Mouse (Mus musculus): ENCODE data around the gene Fbl.
A peak's percentile ranks its signal among the peaks of the same experiment; 100 is the strongest.
"Not testable (repeated sequence)": the region's sequence is repeated elsewhere in the genome, so short reads cannot be mapped to it uniquely, and the experiment has no call there.

Fbl gene

DNA sequence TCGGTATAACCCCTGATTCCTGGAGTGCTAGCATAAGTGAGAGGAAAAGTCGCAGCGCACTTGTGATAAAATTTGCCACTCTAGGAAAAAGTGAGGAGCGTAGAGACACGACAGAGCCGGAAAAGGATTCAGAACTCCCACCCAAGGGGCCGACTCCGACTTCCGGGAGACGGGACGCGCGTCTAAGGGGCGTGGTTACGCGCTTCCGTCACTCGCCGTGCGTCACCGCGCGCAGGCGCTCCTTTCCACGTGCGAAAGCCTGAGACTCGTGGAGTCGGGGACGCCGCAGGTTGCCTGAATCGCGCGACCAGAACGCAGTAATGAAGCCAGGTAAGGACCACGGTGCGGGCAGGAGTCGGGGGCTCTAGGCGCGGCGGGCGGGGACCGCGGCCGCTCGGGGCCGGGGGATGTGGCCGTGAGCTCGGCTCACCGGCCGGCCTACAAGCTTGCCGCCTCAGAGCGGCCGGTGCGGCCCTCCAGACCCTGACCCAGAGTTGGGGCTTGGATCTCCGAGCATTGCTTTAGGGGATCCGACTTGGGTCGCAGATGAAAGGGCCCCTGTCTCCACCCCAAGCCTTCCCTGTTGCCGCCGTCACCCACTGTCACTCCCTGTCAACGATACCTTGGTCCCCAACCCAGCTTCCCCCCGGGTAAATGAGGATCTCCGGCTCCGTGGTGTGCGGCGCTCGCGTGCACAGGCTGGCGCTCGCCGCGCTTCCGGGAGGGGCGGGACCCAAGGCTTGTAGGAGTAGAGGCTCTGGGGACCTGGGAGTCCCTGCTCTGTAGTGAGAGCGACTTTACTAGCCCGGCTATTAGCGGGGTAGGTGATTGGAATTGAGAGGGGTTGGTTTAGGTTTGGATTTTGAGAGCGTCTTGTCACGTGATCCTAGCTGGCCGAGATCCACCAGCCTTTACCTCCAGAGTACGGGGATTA lies at the start of gene Fbl:
Gene Fbl, plus strand, starts transcription at position 222 of the 934 bp plus-strand sequence.
- DNase-seq, result peak; percentile 95

DNA sequence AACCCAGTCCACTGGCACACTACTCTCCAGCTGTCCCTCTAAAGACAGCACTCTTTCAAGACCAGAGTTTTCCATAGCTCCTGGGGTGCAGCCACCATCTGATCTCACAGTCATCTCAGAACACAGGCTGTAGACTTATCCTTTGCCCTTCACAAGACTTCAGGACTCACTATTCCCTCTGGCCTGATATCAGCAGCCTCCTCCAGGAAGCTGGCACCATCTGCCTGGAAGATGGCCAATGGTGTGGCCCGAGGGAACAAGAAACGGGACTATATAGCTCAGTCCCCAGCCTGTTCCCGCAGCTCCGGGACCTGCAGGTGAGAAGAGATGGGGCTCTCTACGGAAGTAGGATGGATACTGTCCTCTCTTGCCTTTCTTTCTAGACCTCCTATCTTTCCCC lies 40.3 kb upstream of the Fbl start, which contains the start of gene 9530053A07Rik:
Gene 9530053A07Rik, plus strand, starts transcription at position 301 of the 400 bp plus-strand sequence.
- no peak for DNase-seq

DNA sequence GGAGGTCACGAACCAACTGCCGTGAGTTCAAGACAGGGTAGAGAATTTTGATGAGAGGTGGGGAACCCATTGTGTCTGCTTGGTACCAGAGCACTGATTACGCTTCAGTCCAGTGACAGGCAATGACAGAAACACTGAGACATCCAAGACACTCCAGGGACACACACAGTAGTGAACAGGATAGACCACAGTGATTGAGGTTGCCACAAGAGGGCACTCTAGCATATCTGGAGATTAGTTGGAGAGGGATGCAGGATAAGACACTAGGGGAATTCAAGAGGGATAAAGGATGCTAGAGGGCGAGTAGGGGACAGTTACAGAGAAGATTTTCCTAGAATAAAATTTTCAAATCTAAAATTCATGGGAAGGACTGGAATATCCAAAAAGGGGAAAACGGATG lies 31.9 kb upstream of the Fbl start:
- peak; percentile 54 for DNase-seq

DNA sequence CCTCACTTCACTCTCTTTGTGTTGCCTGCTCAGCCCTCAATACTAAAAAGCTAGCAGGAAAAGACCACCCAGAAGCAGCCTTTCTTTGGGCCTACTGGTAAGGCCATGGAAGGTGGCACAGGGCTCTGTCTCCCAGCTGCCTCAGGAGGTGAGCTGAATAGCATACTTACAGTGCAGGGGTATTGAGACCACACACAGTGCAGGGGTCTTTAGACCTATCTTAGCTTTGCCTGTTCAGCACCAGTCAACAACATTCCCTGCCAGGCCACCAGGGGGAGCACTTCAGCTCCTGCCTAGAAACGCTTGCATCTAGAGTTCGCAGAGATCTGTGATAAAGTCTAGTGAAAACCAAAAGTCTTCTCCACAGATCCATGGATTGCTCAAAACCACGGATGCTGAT lies 21.2 kb upstream of the Fbl start:
- DNase-seq, result peak; percentile 81

DNA sequence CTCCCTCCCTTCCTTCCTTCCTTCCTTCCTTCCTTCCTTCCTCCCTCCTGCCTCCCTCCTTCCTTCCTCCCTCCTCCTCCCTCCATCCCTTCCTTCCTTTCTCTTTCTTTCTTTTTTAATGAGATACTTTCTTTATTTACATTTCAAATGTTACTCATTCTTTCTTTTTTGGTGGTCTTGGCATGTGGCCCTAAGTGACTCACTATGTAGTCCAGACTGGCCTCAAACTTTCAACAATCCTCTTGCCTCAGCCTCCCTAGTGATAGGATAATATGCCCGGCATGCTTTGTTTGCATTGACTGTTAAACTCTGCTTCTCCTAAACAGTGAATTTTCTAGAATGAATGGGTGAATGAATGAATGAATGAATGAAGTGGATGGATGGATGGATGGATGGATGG lies 19.7 kb upstream of the Fbl start:
- DNase-seq, result no peak

DNA sequence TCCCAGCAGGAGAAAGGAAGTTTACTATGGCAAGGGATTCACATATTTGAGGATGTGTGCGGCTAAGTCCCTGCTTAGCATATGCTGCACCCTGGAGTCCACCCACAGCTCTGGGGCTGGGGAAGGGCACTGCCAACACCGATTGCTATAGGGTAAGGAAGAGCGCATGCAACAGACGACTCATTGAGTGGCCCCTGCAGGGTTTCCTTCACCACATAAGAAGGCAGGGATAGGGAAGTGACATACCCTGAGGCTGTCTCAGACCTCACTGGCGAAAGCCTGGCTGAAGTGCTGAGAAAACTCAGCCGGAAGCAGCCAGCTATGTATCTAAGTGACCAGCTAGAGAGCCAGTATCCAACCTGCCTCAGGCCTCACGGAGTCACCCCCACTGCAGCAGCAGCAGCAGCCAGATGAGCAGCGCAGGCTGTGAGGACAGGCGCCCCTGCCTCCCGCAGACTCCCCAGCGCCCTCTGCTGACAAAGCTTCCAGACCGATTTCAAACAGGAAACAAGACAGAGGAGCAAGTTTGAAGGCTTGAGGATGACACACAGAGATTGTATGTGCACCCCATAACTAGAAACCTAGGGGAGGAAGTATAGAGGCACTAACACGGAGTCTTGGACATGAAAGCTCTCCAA lies 17.8 kb upstream of the Fbl start:
- peak; percentile 74 for DNase-seq

DNA sequence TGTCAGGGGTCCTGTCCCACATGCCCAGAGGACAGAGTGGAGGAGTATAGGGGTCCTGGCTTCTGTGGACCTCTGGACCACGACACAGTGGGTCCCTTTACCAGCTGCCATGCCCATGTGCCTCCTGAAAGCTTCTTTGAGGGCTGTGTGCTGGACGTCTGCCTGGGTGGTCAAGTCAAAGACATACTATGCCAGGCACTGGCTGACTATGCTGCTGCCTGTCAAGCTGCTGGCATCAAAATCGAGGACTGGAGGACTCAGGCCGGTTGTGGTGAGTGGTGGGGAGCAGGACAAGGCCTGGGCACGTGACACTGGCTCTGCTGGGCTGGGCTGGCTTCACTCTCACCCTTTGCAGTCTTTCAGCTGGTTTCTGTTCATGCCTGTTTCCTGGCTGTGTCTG lies 15.9 kb upstream of the Fbl start:
- DNase-seq, result not testable (repeated sequence)

DNA sequence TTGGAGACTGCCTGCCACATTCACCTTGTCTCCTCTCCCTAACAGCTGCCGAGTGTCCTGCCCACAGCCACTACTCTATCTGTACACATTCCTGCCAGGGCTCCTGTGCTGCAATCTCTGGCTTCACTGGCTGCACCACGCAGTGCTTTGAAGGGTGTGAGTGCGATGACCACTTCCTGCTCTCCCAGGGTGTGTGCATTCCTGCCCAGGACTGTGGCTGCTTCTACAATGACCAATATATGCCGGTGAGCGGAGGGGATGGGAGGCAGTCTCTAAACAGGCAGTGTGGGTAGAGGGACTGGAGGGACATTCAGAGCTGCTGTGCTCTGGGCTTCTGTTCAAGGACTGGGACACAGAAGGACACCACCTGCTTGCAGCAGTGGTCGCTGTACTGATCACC lies 10.2 kb upstream of the Fbl start:
- no peak for DNase-seq

DNA sequence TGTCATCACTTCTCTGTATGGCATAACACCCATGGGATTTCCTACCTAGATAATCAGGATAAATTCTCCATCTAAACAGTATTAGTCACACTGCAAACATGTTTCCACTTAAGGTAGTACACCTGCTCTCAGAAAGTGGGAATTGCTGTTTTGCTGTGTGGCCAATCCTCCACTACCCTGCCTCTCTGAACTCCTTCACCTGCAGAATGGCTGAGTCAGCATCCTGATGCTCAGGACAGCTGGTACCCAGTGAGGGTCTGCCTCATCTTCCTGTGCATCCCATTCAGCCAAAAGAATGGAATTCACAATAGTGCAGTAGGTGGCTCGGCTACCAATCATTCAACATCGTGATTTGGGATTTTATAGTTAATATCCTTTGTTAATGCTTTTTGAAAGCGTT lies 9.6 kb upstream of the Fbl start:
- no peak for DNase-seq

DNA sequence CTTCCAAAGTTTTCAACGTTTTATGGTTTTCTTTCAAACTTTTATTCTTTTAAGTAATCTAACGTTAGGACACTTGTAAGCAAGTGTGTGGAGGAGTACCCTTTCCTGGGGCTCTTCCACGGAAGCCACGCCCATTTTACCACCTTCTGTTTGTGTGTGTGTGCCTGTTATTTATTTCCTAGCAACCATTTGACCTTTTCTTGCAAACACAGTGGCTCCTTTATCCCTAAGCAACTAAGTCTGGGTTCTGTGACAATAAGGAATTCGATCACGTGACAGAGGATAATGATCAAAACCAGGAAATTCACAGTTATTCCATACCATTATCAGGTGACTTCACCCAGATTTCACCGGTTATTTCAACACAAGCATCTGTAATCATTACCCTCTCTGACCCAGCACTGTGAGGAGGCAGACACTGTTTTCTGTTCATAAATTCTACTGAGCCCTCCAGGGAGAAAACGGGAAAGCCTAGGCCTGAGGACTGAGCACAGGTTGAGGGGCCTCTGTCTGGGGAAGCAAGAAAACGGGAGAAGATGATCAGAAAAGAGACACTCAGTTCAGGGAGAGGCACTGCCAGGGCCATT lies 8.3 kb upstream of the Fbl start:
- no peak for DNase-seq

DNA sequence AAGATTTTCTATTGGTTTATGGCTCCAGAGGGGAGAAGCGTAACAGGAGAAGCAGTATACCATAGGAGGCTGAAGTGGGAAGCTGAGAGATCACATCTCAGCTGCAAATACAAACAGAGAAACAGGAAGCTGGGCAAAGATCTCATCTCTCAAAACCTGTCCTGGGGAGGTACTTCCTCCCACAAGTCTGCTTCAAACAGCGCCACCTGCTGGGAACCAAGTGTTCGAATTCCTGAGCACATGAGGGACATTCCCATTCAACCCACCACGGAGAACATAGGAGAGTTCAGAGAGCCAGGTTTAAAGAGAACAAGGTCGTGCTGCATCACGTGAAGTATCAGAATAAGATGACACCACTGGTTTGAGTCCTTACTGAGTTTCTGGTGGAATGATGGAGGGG lies 4.1 kb upstream of the Fbl start:
- DNase-seq, result no peak

DNA sequence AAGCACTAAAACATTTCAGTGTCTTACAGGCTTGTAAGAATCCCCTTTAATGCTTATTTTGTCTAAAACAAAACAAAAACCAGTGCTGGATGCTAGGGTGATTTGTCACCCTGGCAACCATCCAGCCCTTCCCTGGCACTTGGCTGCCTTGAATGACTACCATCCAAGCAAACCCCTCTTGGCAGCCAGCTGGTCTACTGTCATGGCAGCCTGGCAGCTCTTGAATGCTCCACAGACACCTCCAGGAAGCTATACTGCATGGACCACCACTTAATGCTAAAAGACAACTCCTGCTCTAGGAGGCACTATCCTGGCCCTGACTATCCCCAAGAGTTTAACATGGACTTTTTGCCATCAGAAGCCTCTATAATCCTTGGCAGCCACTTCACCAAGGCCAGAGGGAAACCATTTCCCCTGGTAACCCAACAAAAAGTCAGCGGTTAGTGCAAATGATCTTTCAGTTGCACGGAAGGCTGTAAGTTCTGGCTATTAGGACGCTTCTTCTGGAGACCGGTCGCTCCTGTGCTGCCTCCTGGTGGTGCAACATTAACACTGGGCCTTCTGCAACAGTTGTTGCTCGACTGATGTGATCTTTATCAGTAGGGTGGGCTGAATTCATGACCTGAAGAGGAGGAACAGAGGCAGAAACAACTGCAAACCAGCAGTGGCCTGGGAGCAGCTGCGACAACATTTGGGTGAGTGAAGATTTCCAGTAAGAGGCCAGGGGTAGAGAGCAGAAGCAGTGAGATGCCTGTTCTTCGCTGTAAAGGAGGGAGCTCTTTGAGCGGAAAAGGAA lies 992 bp upstream of the Fbl start:
- DNase-seq, result peak; percentile 88

DNA sequence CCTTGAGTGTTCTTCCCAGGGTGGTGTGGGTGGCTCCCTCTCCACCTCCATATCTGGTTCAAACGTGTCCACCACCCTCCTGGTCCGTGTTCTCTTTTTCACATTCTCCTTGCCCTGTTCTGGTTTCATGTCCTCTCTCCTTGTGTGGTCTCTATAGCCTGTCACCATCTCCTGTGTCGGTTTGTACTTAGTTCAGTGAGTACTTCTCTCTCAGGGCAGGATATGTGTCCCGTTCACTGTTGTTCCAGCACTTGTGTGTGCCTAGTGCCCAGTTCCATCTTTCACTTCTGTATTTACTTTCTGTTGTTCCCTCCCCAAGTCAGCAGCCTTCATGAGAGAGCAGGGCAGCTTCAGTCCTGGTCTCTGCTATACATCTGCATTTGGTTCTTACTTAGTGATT lies 5.8 kb downstream of the Fbl start:
- no peak for DNase-seq

DNA sequence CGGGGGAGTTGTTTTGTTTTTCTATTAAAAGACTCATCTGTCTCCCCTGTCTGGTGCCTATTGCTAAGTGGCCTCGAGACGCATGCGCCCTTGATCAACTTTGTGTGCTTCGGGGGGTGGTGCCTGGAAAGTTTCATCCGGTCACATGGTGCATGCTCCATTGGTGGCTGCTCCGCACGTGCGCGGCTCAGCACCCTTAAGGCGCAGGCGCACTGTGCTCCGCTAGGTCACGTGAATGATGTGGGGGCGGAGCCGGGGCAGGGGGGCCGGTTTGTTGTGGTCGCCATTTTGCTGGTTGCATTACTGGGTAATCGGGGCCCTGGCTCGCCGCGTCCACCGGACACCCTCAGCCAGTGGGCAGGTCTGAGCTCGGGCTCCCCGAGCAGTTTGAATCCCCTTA lies 9.7 kb downstream of the Fbl start, which contains the start of gene Dyrk1b:
Gene Dyrk1b, plus strand, starts transcription at position 242 of the 400 bp plus-strand sequence.
- DNase-seq, result peak; percentile 99

DNA sequence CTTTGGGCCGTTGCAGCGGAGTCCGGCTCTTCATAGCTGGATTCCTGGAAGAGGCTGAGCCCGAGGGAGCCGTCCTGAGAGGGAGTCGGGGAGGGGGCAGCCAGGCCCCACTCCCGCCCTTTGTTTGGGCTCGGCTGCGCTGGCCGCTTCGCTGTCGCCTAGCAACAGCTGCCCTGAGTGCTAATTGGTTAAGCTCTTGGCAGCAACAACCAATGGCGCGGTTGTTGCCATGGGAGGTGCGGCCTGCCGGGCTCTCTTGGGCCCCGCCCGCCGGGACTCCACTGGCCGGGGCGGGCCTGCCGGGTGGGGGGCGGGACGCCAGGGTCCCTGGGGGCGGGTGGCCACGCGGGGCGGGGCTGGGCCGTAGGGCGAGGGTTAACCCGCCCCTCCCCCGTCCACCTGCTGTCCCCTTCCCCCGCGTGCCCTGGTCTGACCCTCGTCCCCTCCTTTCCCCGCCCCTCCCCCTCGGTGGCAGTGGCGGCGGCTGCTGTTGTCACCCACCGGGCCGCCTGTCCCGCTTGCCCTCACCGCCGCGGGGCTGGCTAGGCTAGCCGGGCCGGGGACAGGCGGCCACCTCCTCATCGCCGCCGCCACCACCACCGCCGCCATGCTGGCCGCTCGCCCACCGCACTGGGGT lies 10.3 kb downstream of the Fbl start:
- DNase-seq, result peak; percentile 97

DNA sequence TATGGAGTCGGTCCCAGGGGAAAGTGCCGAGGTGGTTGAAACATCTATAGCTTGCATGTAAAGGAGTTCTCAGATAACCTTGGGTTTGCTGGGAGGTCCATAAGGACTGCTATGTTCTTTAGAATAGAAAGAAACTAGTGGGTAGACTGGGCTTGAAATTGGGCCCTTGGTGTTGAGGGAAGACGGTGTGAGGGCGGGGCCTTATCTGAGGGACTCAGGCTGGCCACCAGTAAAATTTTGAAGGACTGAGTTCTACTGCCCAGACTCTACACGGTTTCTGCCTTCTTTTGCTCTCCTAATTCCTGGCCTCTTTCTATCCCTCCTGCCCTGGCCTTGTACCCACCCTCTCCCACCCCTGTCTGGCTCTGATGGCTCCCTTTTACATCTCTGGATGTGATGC lies 11.4 kb downstream of the Fbl start:
- no peak for DNase-seq

DNA sequence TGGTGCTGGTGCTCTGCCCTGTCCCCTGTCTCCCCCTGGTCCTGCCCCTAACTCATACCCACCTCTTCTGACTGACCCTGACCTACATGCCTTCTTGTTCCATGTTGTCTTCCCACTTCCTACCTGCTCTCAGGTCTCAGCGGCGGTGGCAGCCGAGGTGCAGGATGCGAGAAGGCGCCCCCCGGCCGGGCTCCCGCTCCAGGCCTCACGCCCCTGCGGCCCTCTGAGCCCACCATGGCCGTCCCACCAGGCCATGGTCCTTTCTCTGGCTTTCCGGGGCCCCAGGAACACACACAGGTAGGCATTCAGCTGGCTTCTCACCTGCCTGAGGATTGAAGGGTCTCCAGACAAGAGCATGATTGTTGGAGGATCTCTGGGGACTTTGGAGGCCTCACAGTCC lies 11.9 kb downstream of the Fbl start:
- DNase-seq, result peak; percentile 32

DNA sequence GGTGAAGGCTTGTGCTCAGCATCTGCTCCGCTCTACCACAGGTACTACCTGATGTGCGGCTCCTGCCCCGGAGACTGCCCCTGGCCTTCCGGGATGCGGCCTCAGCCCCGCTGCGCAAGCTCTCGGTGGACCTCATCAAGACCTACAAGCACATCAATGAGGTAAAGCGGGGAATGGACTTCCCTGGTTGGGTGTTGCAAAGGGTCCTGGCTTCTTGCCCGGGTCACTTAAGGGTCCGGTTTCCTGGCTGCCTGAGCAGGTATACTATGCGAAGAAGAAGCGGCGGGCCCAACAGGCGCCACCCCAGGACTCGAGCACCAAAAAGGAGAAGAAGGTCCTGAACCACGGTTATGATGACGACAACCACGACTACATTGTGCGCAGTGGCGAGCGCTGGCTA lies 12.8 kb downstream of the Fbl start:
- DNase-seq, result peak; percentile 31

DNA sequence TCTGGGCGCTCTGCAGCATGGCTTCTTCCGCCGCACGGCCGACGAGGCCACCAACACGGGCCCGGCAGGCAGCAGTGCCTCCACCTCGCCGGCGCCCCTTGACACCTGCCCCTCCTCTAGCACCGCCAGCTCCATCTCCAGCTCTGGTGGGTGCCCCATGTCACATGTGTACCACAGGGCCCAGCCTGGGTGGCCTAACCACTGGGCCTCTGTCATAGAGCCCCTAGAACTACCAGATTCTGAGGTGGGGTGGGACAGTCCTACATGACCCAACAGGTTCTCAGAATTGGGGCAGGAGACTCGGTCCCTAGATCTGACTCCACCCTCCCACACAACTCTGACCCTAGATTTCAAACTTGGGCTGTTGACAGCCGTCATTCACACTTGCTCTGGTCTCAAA lies 16.4 kb downstream of the Fbl start:
- DNase-seq, result no peak

DNA sequence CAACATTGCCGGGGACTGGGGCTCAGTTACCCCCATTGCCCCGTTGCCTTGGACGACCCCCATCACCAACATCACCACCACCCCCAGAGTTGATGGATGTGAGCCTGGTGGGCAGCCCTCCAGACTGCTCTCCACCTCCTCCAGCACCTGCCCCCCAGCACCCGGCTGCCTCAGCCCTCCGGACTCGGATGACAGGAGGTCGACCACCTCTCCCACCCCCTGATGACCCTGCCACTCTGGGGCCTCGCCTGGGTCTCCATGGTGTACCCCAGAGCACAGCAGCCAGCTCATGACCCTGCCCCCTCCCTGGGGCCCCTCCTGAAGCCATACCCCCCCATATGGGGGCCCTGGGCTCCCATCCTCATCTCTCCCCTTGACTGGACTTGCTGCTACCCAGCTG lies 17.1 kb downstream of the Fbl start:
- DNase-seq, result no peak

DNA sequence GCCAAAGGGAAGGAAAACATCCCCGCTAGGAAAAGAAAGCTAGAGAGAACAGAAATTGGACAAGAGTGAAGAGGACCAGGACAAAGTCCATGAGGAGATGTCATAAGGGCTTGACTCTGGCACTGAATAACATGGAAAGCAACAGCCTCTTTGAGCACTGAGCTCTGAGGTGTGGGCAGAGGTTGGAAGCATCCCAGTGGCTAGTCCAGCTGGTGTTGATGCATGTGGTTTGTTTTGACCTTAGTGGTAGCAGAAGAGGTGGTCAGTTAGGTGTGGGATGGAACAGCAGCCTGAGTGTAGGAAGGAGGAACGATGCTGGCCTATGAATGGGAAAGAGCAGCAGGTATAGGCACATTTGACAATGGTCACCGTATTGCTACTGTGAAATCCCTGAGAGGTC lies 22.0 kb downstream of the Fbl start:
- DNase-seq, result no peak

DNA sequence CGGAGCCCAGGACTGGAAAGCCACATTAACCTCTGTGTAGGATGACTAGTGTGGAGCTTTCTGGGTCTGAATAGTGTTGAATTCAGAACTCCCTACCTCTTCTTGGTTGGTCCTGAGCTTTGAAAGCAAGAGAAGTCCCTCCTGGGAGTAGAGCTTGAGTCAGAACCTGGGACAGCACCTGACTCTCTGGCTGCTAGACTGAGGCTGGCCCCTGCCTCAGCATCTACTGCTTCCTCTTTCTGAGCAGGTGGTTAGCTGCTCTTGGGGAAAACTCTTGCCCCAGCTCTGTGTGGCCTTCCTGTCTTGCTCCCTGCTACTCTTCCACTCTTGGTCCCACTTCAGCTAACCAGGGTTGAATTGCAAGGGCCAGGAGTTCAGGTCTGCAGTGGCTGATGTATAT lies 22.4 kb downstream of the Fbl start:
- DNase-seq, result no peak
